Mouse (Mus musculus) liver, embryonic 14.5 days (tissue): ENCODE data around the gene Evx2. TPM values are rescaled to one million over a fixed set of nuclear protein-coding genes. Genes with fewer than 3 reads are reported as not detected.

Source experiments
- ATAC-seq: fragments of 200-750 bp; cut with Nextera tagmentation; 2 replicates; pipeline ENCODE4 v1.8.0; 2017; ENCODE audit warnings: moderate number of reproducible peaks, mild to moderate bottlenecking, moderate library complexity; ENCODE audit not compliant: insufficient read depth
- DNase-seq, 3 experiments: peaks; one replicate each; pipeline ENCODE4 v3.0.0-alpha.2; 2012 to 2013; ENCODE audit warnings: low read depth in 3 of 3, low spot score in 3 of 3
- H3K27ac ChIP-seq: fragments of 300-500 bp; sonication (generic); 2 replicates; pipeline ENCODE4 v1.5.1; 2014; ENCODE audit warnings: moderate library complexity, mild to moderate bottlenecking, control low read depth, inconsistent platforms
- H3K27me3 ChIP-seq: fragments of 300-500 bp; sonication (generic); 2 replicates; pipeline ENCODE4 v1.6.1; 2014; ENCODE audit warnings: mild to moderate bottlenecking, low read length, moderate library complexity; ENCODE audit not compliant: control insufficient read depth, insufficient read depth
- H3K36me3 ChIP-seq: fragments of 300-500 bp; sonication (generic); replicated peaks from 2 replicates; pipeline ENCODE4 v1.6.1; 2014; ENCODE audit warnings: low read depth; ENCODE audit not compliant: control insufficient read depth, insufficient read depth
- H3K4me1 ChIP-seq, 2 experiments: fragments of 200-500 bp in 1 of 2; fragments of 300-500 bp in 1 of 2; sonication (generic) in 1 of 2; replicated peaks; 2 replicates each; pipeline ENCODE4 v1.6.1; 2012 to 2014; ENCODE audit warnings: antibody characterized with exemption in 1 of 2, inconsistent platforms in 1 of 2, low read length in 1 of 2; ENCODE audit not compliant: control insufficient read depth in 2 of 2, insufficient read depth in 2 of 2
- H3K4me2 ChIP-seq: fragments of 300-500 bp; sonication (generic); 2 replicates; pipeline ENCODE4 v1.6.1; 2014; ENCODE audit warnings: low read depth, mild to moderate bottlenecking, control low read depth, moderate library complexity
- H3K4me3 ChIP-seq, 2 experiments: fragments of 200-500 bp in 1 of 2; fragments of 300-500 bp in 1 of 2; sonication (generic) in 1 of 2; 2 replicates each; pipeline ENCODE4 v1.5.1; 2012 to 2014; ENCODE audit warnings: low read depth in 2 of 2, low read length in 2 of 2, mild to moderate bottlenecking in 2 of 2, control low read depth in 1 of 2, inconsistent platforms in 1 of 2, moderate library complexity in 1 of 2; ENCODE audit not compliant: insufficient read depth in 1 of 2
- H3K9ac ChIP-seq: fragments of 300-500 bp; sonication (generic); replicated peaks from 2 replicates; pipeline ENCODE4 v1.6.1; 2014; ENCODE audit warnings: mild to moderate bottlenecking, control low read depth, moderate library complexity
- H3K9me3 ChIP-seq: fragments of 300-500 bp; sonication (generic); 2 replicates; pipeline ENCODE4 v1.6.1; 2016; ENCODE audit warnings: low read length, mixed read lengths; ENCODE audit not compliant: control insufficient read depth
- CTCF ChIP-seq: IDR thresholded peaks from 2 replicates; pipeline ENCODE4 v1.5.1; 2016; ENCODE audit warnings: antibody characterized with exemption, low read depth, control low read depth
- EP300 ChIP-seq: IDR thresholded peaks from 2 replicates; pipeline ENCODE4 v1.6.1; 2016; ENCODE audit warnings: antibody characterized with exemption, low read depth
- WGBS: fragments of 180-500 bp; shearing (Covaris S2); extraction: QIAGEN DNeasy Blood & Tissue Kit; methylation state at CpG from one replicate; pipeline ENCODE4 v1.1.7; 2014; ENCODE audit not compliant: insufficient replicate concordance; 5-methylcytosine and 5-hydroxymethylcytosine counted together
- polyA plus RNA-seq, 2 experiments: library from polyadenylated mRNA; depleted of rRNA in 1 of 2; stranded (reverse) in 1 of 2; unstranded in 1 of 2; fragments of >200 nt; fragmentation: Nextera tagmentation in 1 of 2; extraction: Ambion mirVana in 1 of 2; gene quantifications; 2 replicates each; pipeline versions ENCODE4 v1.2.1 to v1.2.3; 2012 to 2014

The Evx2 gene
- polyA plus RNA-seq, 2 experiments = 0.02 TPM; not detected in 1

- TF ChIP-seq EP300 (no peak), CTCF (no peak)
- Histone ChIP-seq H3K4me2 (no peak overlapping the region), H3K36me3 (no peaks in the 10 kb centered on the region), H3K4me1 (no peaks in the 10 kb centered on the region), H3K9ac (no peak overlapping the region), H3K4me3 (no peak overlapping the region), H3K27ac (no peak overlapping the region), H3K9me3 (no peaks in the 10 kb centered on the region), H3K27me3 (peaks cover 99% of the 10 kb centered on the region)
- DNase-seq (no peak), ATAC-seq (no peak)
- 3% methylated on average over 30 of the region's 30 CpGs for WGBS
Observed at GRCm38 (mm10) chr2:74660421-74661375, 1.3 kb upstream of the Evx2 start.

- Histone ChIP-seq H3K36me3 (no peaks in the 10 kb centered on the region), H3K4me3 (no peak overlapping the region), H3K9me3 (no peaks in the 10 kb centered on the region), H3K27me3 (peaks cover 100% of the 10 kb centered on the region), H3K27ac (no peak overlapping the region), H3K4me1 (no peaks in the 10 kb centered on the region), H3K4me2 (no peak overlapping the region), H3K9ac (no peak overlapping the region)
- WGBS = 1% methylated on average over 47 of the region's 47 CpGs
- ATAC-seq (no peak), DNase-seq (no peak)
- TF ChIP-seq CTCF = no peak
- TF ChIP-seq EP300 = no peak
Observed at GRCm38 (mm10) chr2:74658667-74659371, 538 bp downstream of the Evx2 start.

GRCm38 (mm10) chr2:74658024-74658666 lies 1.2 kb downstream of the Evx2 start:
- no peak for DNase-seq
- WGBS = 1% methylated on average over 15 of the region's 15 CpGs
- no peak overlapping the region for H3K9ac ChIP-seq
- no peak overlapping the region for H3K4me2 ChIP-seq
- TF ChIP-seq CTCF = no peak
- TF ChIP-seq EP300 = no peak
- ATAC-seq = no peak
- H3K4me3 ChIP-seq = no peak overlapping the region
- H3K36me3 ChIP-seq = no peaks in the 10 kb centered on the region
- H3K9me3 ChIP-seq = no peaks in the 10 kb centered on the region
- no peak overlapping the region for H3K27ac ChIP-seq
- no peaks in the 10 kb centered on the region for H3K4me1 ChIP-seq
- H3K27me3 ChIP-seq = peaks cover 96% of the 10 kb centered on the region

GRCm38 (mm10) chr2:74657251-74658023 lies 1.9 kb downstream of the Evx2 start:
- Histone ChIP-seq H3K9ac (no peak overlapping the region), H3K4me1 (no peaks in the 10 kb centered on the region), H3K36me3 (no peaks in the 10 kb centered on the region), H3K27ac (no peak overlapping the region), H3K27me3 (peaks cover 91% of the 10 kb centered on the region), H3K4me2 (no peak overlapping the region), H3K9me3 (no peaks in the 10 kb centered on the region), H3K4me3 (no peak overlapping the region)
- WGBS = 3% methylated on average over 62 of the region's 62 CpGs
- no peak for DNase-seq
- no peak for ATAC-seq
- TF ChIP-seq EP300 = no peak
- no peak for TF ChIP-seq CTCF
